Mouse (Mus musculus) MEL (cell line): ENCODE measurements around the gene Prm3. TPM values are rescaled to one million over a fixed set of nuclear protein-coding genes. Genes with fewer than 3 reads are reported as not detected.

ENCODE experiments used
- DNase-seq: peaks from one replicate; pipeline ENCODE4 v3.0.0; 2011; ENCODE audit warnings: low read depth, low spot score
- H3K27ac ChIP-seq: 2 replicates; pipeline ENCODE4 v1.5.1; 2012; ENCODE audit warnings: low read depth, mild to moderate bottlenecking, control low read depth, low read length, moderate library complexity; ENCODE audit not compliant: control insufficient read depth
- H3K27me3 ChIP-seq, 2 experiments: fragments of 150-350 bp in 1 of 2; sonication (generic) in 1 of 2; 2 replicates each; pipeline ENCODE4 v1.6.1; 2012; ENCODE audit warnings: low read length in 2 of 2, mild to moderate bottlenecking in 2 of 2, improper control_type of control experiment in 1 of 2, moderate library complexity in 1 of 2; ENCODE audit not compliant: insufficient read depth in 2 of 2, control insufficient read depth in 1 of 2
- H3K36me3 ChIP-seq, 2 experiments: 2 replicates each; pipeline ENCODE4 v1.6.1; 2012 to 2014; ENCODE audit warnings: low read length in 2 of 2, improper control_type of control experiment in 1 of 2, inconsistent platforms in 1 of 2, mild to moderate bottlenecking in 1 of 2; ENCODE audit not compliant: insufficient read depth in 2 of 2, control insufficient read depth in 1 of 2
- H3K4me1 ChIP-seq, 2 experiments: fragments of 150-350 bp in 1 of 2; sonication (generic) in 1 of 2; 2 replicates each; pipeline ENCODE4 v1.6.1; 2012; ENCODE audit warnings: low read length in 2 of 2, improper control_type of control experiment in 1 of 2, mild to moderate bottlenecking in 1 of 2; ENCODE audit not compliant: insufficient read depth in 2 of 2, control insufficient read depth in 1 of 2
- H3K4me3 ChIP-seq, 2 experiments: fragments of 150-350 bp in 1 of 2; sonication (generic) in 1 of 2; 2 replicates each; pipeline ENCODE4 v1.5.1; 2012; ENCODE audit warnings: low read depth in 2 of 2, low read length in 2 of 2, mild to moderate bottlenecking in 2 of 2, moderate library complexity in 2 of 2, control low read depth in 1 of 2, improper control_type of control experiment in 1 of 2; ENCODE audit not compliant: control insufficient read depth in 1 of 2, insufficient read depth in 1 of 2
- H3K79me2 ChIP-seq: 2 replicates; pipeline ENCODE4 v1.6.1; 2012; ENCODE audit warnings: mild to moderate bottlenecking, low read length, moderate library complexity; ENCODE audit not compliant: control insufficient read depth, poor library complexity, insufficient read depth
- H3K9ac ChIP-seq: 2 replicates; pipeline ENCODE4 v1.6.1; 2012; ENCODE audit warnings: low read depth, mild to moderate bottlenecking, control low read depth, low read length, moderate library complexity; ENCODE audit not compliant: control insufficient read depth, poor library complexity, severe bottlenecking
- H3K9me3 ChIP-seq: fragments of 150-350 bp; sonication (generic); replicated peaks from 2 replicates; pipeline ENCODE4 v1.6.1; 2012; ENCODE audit warnings: mild to moderate bottlenecking, low read length, improper control_type of control experiment, moderate library complexity; ENCODE audit not compliant: insufficient read depth
- GABPA ChIP-seq: IDR thresholded peaks from 2 replicates; pipeline ENCODE4 v1.6.1; 2012; ENCODE audit warnings: low read depth, mild to moderate bottlenecking, inconsistent platforms, low read length, improper control_type of control experiment, moderate library complexity
- GATA1 ChIP-seq: IDR thresholded peaks from 2 replicates; pipeline ENCODE4 v1.6.1; 2011; ENCODE audit warnings: low read depth, low read length, improper control_type of control experiment
- KAT2A ChIP-seq: conservative IDR thresholded peaks from 2 replicates; pipeline ENCODE4 v1.6.1; 2012; ENCODE audit warnings: low read depth, low read length, improper control_type of control experiment, inconsistent platforms
- MAZ ChIP-seq: IDR thresholded peaks from 2 replicates; pipeline ENCODE4 v1.6.1; 2012; ENCODE audit warnings: low read depth, mild to moderate bottlenecking, inconsistent platforms, low read length, improper control_type of control experiment
- MXI1 ChIP-seq: IDR thresholded peaks from 2 replicates; pipeline ENCODE4 v1.6.1; 2011; ENCODE audit warnings: mild to moderate bottlenecking, low read depth, low read length, improper control_type of control experiment
- MYB ChIP-seq: IDR thresholded peaks from 2 replicates; pipeline ENCODE4 v1.6.1; 2011; ENCODE audit warnings: mild to moderate bottlenecking, low read depth, low read length, improper control_type of control experiment
- NRF1 ChIP-seq: IDR thresholded peaks from 2 replicates; pipeline ENCODE4 v1.6.1; 2014; ENCODE audit warnings: low read depth, mild to moderate bottlenecking, inconsistent platforms, low read length, improper control_type of control experiment, moderate library complexity; ENCODE audit not compliant: poor library complexity, insufficient read depth, severe bottlenecking
- POLR2AphosphoS2 ChIP-seq: IDR thresholded peaks from 2 replicates; pipeline ENCODE4 v1.6.1; 2011; ENCODE audit warnings: low read length, improper control_type of control experiment
- RAD21 ChIP-seq: IDR thresholded peaks from 2 replicates; pipeline ENCODE4 v1.6.1; 2011; ENCODE audit warnings: mild to moderate bottlenecking, low read depth, low read length, improper control_type of control experiment
- RCOR1 ChIP-seq: IDR thresholded peaks from 2 replicates; pipeline ENCODE4 v1.6.1; 2012; ENCODE audit warnings: low read depth, mild to moderate bottlenecking, inconsistent platforms, low read length, improper control_type of control experiment
- SIN3A ChIP-seq: IDR thresholded peaks from 2 replicates; pipeline ENCODE4 v1.6.1; 2012; ENCODE audit warnings: low read length, improper control_type of control experiment, inconsistent platforms
- UBTF ChIP-seq: IDR thresholded peaks from 2 replicates; pipeline ENCODE4 v1.6.1; 2012; ENCODE audit warnings: low read depth, mild to moderate bottlenecking, inconsistent platforms, low read length, improper control_type of control experiment, moderate library complexity, borderline replicate concordance; ENCODE audit not compliant: insufficient read depth
- polyA plus RNA-seq, 2 experiments: library from polyadenylated mRNA; stranded (reverse) in 1 of 2; unstranded in 1 of 2; fragments of >175 nt in 1 of 2; fragments of >200 nt in 1 of 2; gene quantifications; 2 replicates each; pipeline versions ENCODE4 v1.2.1 to v1.2.4; 2012; ENCODE audit warnings: low replicate concordance in 2 of 2, low read depth in 1 of 2; ENCODE audit not compliant: insufficient read length in 2 of 2, insufficient read depth in 1 of 2, missing spikeins in 1 of 2
- total RNA-seq: library from RNA; depleted of rRNA; stranded (reverse); fragments of 300-350 nt; gene quantifications from 2 replicates; pipeline ENCODE4 v1.2.3, GENCODE M21; 2012

Prm3 gene
- total and polyA plus RNA-seq, 3 experiments: not detected

GRCm38 (mm10) chr16:10783152-10783434 lies 7.6 kb downstream of the Prm3 start:
- H3K9ac ChIP-seq: no peak overlapping the region
- no peak for TF ChIP-seq POLR2AphosphoS2
- TF ChIP-seq KAT2A: no peak

GRCm38 (mm10) chr16:10782377-10783151 lies 8.2 kb downstream of the Prm3 start:
- Histone ChIP-seq H3K9ac (no peak overlapping the region), H3K27ac (no peak overlapping the region), H3K9me3 (no peaks in the 10 kb centered on the region), H3K4me3 (no peak overlapping the region), H3K36me3 (no peaks in the 10 kb centered on the region), H3K27me3 (peaks cover 0 to 4% of the 10 kb centered on the region in 2 experiments; a peak in 3 of 4 replicates), H3K79me2 (no peaks in the 10 kb centered on the region; the same call in 1 of the 2 replicates), H3K4me1 (peaks cover 0 to 3% of the 10 kb centered on the region in 2 experiments; a peak in 1 of 4 replicates)
- TF ChIP-seq UBTF: no peak
- no peak for TF ChIP-seq MYB
- TF ChIP-seq RAD21: no peak
- TF ChIP-seq GATA1: no peak
- TF ChIP-seq KAT2A: no peak
- TF ChIP-seq MAZ: no peak
- no peak for DNase-seq

More at GRCm38 (mm10) chr16:10783152-10783434, 7.6 kb downstream of the Prm3 start:
- no peaks in the 10 kb centered on the region for H3K9me3 ChIP-seq
- no peak for DNase-seq
- peaks cover 0 to 4% of the 10 kb centered on the region in 2 experiments; a peak in 3 of 4 replicates for H3K27me3 ChIP-seq
- no peaks in the 10 kb centered on the region; the same call in 1 of the 2 replicates for H3K79me2 ChIP-seq
- H3K36me3 ChIP-seq: no peaks in the 10 kb centered on the region
- peaks cover 0 to 3% of the 10 kb centered on the region in 2 experiments; a peak in 1 of 4 replicates for H3K4me1 ChIP-seq
- H3K27ac ChIP-seq: no peak overlapping the region
- H3K4me3 ChIP-seq: no peak overlapping the region

DNA sequence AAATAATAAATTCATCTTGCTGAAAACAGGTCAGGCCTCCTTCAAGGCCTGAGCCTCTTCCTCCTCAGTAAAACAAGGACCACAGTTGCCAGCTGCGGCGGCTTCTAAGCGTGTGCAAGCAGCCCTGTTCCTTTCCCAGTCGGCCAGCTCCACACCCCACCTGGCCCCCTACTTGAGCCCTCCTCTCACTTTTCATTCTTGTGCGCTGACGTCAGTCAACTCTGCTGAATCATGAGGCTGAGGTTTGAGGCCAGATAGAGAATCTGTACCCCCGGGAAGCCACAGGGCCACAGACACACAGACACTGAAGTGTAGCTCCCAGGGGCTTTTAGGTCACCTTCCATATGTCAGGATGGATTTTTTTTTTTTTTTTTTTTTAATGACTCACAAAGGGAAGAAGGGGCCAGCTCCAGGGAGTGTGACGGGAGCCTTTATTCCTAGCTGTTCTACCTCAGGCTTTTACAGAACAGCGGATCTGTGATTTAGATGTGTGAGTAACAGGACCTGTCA lies 8.8 kb downstream of the Prm3 start:
- DNase-seq: no peak
- Histone ChIP-seq H3K4me3 (no peak overlapping the region), H3K27me3 (peaks cover 0 to 4% of the 10 kb centered on the region in 2 experiments; a peak in 3 of 4 replicates), H3K4me1 (peaks cover 0 to 3% of the 10 kb centered on the region in 2 experiments; a peak in 1 of 4 replicates), H3K9me3 (no peaks in the 10 kb centered on the region), H3K9ac (no peak overlapping the region)
- TF ChIP-seq GABPA: no peak
- no peak for TF ChIP-seq MXI1
- no peak for TF ChIP-seq NRF1
- TF ChIP-seq RCOR1: no peak
- no peak for TF ChIP-seq SIN3A
- TF ChIP-seq, all 39 proteins: peak for 0
- Histone ChIP-seq H3K27ac (no peak overlapping the region), H3K36me3 (no peaks in the 10 kb centered on the region), H3K79me2 (no peaks in the 10 kb centered on the region; the same call in 1 of the 2 replicates)
